Mouse (Mus musculus): ENCODE measurements around the gene Cts3.
"Not testable (repeated sequence)": the region's sequence is repeated elsewhere in the genome, so short reads cannot be mapped to it uniquely, and the experiment has no call there.

Cts3 gene

DNA sequence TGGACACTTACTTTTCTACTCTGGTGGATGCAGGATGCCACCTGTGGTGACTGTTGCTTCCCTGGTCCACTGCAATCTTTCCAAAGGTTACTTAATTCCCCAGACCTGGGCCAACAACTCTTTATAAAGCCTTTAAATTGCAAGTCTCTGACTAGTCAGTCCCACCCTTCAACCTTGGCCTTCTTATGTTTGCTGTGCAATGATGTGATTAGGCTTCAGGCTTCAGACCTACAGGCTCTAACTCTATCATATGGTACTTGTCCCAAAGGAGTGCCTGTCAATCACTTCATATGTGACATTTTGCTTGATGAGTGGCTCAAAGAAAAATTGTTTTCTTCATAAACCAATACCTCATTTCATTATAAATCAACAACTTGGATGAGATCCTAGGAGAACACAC, at the start of gene Cts3:
Gene Cts3, minus strand, starts transcription at position 101 of the 400 bp plus-strand sequence.
- DNase-seq: no peak

DNA sequence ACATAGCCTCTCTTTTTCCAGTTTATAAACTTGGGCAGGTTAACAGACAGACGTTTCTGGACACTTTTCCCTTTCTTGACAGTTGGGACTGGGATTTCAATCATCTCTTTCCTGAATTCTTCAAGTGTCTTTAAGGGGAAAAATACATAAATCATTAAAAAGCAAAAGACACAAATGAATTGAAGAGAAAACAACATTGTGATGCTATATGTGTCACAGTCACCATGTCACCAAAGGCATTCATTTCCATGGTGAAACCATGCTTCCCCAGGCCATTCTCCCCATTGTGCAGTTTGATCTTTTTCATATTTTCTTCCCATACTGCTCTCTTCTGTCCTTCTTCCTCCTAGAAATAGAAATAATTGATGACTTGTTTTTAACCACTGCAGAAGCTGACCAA, 1.9 kb downstream of the Cts3 start, which contains the start of gene Gm49352:
Gene Gm49352, minus strand, starts transcription at position 101 of the 400 bp plus-strand sequence.
- DNase-seq: not testable (repeated sequence)

GRCm38 (mm10) chr13:61541631-61542030, 28.3 kb downstream of the Cts3 start, which contains the start of gene Ctsm:
Gene Ctsm (minus strand): TSS chr13:61541839.
- DNase-seq: no peak
